Mouse (Mus musculus) liver, adult 2 months (tissue): Measurements from ENCODE around the gene Prim1.

ENCODE experiments used
- CTCF ChIP-seq: fragments of 200-500 bp; IDR thresholded peaks from 2 replicates; pipeline ENCODE4 v1.5.1; 2011; ENCODE audit warnings: low read depth, low read length, control low read depth
- POLR2A ChIP-seq: fragments of 200-500 bp; IDR thresholded peaks from 2 replicates; pipeline ENCODE4 v1.6.1; 2011; ENCODE audit warnings: low read length, control low read depth; ENCODE audit not compliant: insufficient read depth; ENCODE audit errors: extremely low read depth

DNA sequence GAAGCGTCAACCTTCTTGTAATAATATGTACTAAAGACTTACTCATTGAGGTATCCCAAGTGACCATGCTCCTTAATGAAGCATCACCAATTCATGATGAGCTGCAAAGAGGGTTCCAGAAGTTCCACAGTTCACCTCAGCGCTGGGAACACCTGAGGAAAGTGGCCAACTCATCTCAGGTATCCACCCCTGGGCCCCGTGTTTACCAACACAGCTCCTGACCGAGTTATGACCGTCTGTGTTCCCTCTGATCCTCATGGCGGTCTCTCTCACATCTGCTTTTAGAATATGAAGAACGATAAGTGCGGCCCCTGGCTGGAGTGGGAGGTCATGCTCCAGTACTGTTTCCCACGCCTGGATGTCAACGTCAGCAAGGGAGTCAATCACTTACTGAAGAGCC lies 8.5 kb downstream of the Prim1 start:
- TF ChIP-seq CTCF, result no peak
- no peak for TF ChIP-seq POLR2A
